Mouse (Mus musculus) CH12.LX (cell line): ENCODE measurements around the gene Scd3.

Experiments
- CHD2 ChIP-seq: IDR thresholded peaks from 2 replicates; pipeline ENCODE4 v1.6.1; 2011; ENCODE audit warnings: low read length, improper control_type of control experiment
- CTCF ChIP-seq, 2 experiments: IDR thresholded peaks in 1 of 2; conservative IDR thresholded peaks in 1 of 2; 2 replicates each; pipeline ENCODE4 v1.5.1; 2011 to 2012; ENCODE audit warnings: low read depth in 2 of 2, low read length in 2 of 2, improper control_type of control experiment in 1 of 2, inconsistent platforms in 1 of 2, mild to moderate bottlenecking in 1 of 2, moderate library complexity in 1 of 2
- ELF1 ChIP-seq: IDR thresholded peaks from 2 replicates; pipeline ENCODE4 v1.6.1; 2014; ENCODE audit warnings: low read depth, mild to moderate bottlenecking, inconsistent platforms, low read length, improper control_type of control experiment
- EP300 ChIP-seq: IDR thresholded peaks from 2 replicates; pipeline ENCODE4 v1.6.1; 2011; ENCODE audit warnings: low read length, improper control_type of control experiment
- ETS1 ChIP-seq: conservative IDR thresholded peaks from 2 replicates; pipeline ENCODE4 v1.6.1; 2012; ENCODE audit warnings: low read depth, mild to moderate bottlenecking, inconsistent platforms, low read length, improper control_type of control experiment, moderate library complexity
- MAFK ChIP-seq: IDR thresholded peaks from 2 replicates; pipeline ENCODE4 v1.6.1; 2011; ENCODE audit warnings: low read length, improper control_type of control experiment; ENCODE audit not compliant: insufficient replicate concordance
- MAX ChIP-seq: IDR thresholded peaks from 2 replicates; pipeline ENCODE4 v1.6.1; 2011; ENCODE audit warnings: low read length, improper control_type of control experiment
- MYC ChIP-seq: IDR thresholded peaks from 2 replicates; pipeline ENCODE4 v1.6.1; 2011; ENCODE audit warnings: low read depth, mild to moderate bottlenecking, improper control_type of control experiment, low read length
- PAX5 ChIP-seq: IDR thresholded peaks from 2 replicates; pipeline ENCODE4 v1.6.1; 2012; ENCODE audit warnings: low read length, inconsistent platforms, mixed read lengths
- POLR2A ChIP-seq: IDR thresholded peaks from 2 replicates; pipeline ENCODE4 v1.6.1; 2011; ENCODE audit warnings: low read depth, mild to moderate bottlenecking, improper control_type of control experiment, low read length
- TBP ChIP-seq: conservative IDR thresholded peaks from 2 replicates; pipeline ENCODE4 v1.6.1; 2011; ENCODE audit warnings: low read depth, low read length, improper control_type of control experiment
- USF1 ChIP-seq: IDR thresholded peaks from 2 replicates; pipeline ENCODE4 v1.6.1; 2014; ENCODE audit warnings: low read depth, mild to moderate bottlenecking, inconsistent platforms, low read length, improper control_type of control experiment

DNA sequence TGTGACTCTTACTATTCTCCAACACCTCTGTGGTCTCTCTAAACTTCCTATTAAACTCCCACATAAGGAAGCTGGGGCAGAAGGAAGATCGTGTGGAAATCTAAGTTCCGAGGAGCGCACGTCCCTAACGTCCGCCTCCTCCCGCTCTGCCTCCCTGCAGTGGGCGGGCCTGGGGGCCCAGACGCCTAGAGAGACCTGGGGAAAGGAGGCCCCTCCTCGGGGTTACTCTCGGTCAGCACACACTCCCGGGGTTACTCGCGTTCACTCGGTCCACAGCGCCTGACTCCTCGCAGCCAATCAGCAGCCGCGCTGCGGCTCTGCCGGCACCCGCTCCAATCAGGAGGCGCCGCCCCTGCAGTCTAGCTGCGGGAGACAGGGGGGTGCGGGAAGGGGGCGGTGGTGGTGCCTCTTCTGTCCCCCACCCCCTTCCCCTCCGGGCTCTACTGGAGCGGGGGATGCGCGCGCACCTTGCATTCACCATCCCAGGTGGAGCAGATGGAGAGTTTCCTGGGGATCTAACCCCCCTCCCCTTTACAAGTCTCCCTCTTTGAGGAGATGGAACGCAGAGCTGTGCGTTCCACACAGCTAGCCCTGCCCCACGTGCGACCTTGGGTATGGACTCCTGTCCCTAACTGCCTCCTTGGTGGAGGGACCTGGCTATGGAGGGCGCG, 81.1 kb downstream of the Scd3 start:
- TF ChIP-seq TBP (no peak; the same call in 1 of the 2 replicates), USF1 (peak; percentile 79), POLR2A (peak; percentile 49), CTCF (conservative IDR thresholded peaks at IDR 0.05 in 1 of 2, IDR thresholded peaks at IDR 0.05 in 1 of 2; ENCODE audit: low read depth in 2 of 2, low read length in 2 of 2) (no peak), ETS1 (peak; percentile 48), EP300 (no peak), MYC (0 out of 2 replicates have a peak, but pooled peaks have one; percentile 13), CHD2 (peak; percentile 52; the same call in 1 of the 2 replicates), ELF1 (0 out of 2 replicates have a peak, but pooled peaks have one; percentile 24), PAX5 (no peak), MAX (peak; percentile 43; the same call in 1 of the 2 replicates), MAFK (no peak)
